Mouse (Mus musculus) liver, embryonic 11.5 days (tissue): Measurements from ENCODE around the gene Pgk1. TPM values are rescaled to one million over a fixed set of nuclear protein-coding genes. Genes with fewer than 3 reads are reported as not detected.

Source experiments
- ATAC-seq: fragments of 200-750 bp; cut with Nextera tagmentation; replicated peaks from 2 replicates; pipeline ENCODE4 v1.8.0; 2017; ENCODE audit warnings: moderate number of reproducible peaks, mild to moderate bottlenecking, moderate TSS enrichment, moderate library complexity; ENCODE audit not compliant: low FRiP score
- DNase-seq: peaks from one replicate; pipeline ENCODE4 v3.0.0-alpha.2; 2017; ENCODE audit warnings: low spot score
- H3K27ac ChIP-seq: fragments of 300-500 bp; sonication (generic); 2 replicates; pipeline ENCODE4 v1.5.1; 2014; ENCODE audit warnings: mild to moderate bottlenecking, low read depth, low read length, control low read depth
- H3K27me3 ChIP-seq: fragments of 300-500 bp; sonication (generic); replicated peaks from 2 replicates; pipeline ENCODE4 v1.6.1; 2014; ENCODE audit warnings: low read length, mixed read lengths; ENCODE audit not compliant: control insufficient read depth, insufficient read depth
- H3K36me3 ChIP-seq: fragments of 300-500 bp; sonication (generic); 2 replicates; pipeline ENCODE4 v1.6.1; 2014; ENCODE audit warnings: mild to moderate bottlenecking, low read length, moderate library complexity, mixed read lengths; ENCODE audit not compliant: control insufficient read depth, insufficient read depth
- H3K4me1 ChIP-seq: fragments of 300-500 bp; sonication (generic); replicated peaks from 2 replicates; pipeline ENCODE4 v1.6.1; 2014; ENCODE audit warnings: low read length, mixed read lengths; ENCODE audit not compliant: control insufficient read depth, insufficient read depth
- H3K4me2 ChIP-seq: fragments of 300-500 bp; sonication (generic); 2 replicates; pipeline ENCODE4 v1.6.1; 2014; ENCODE audit warnings: mild to moderate bottlenecking, control low read depth, moderate library complexity
- H3K4me3 ChIP-seq: fragments of 300-500 bp; sonication (generic); 2 replicates; pipeline ENCODE4 v1.5.1; 2014; ENCODE audit warnings: low read depth, low read length, control low read depth
- H3K9ac ChIP-seq: fragments of 300-500 bp; sonication (generic); 2 replicates; pipeline ENCODE4 v1.6.1; 2014; ENCODE audit warnings: low read depth, low read length, control low read depth
- H3K9me3 ChIP-seq: fragments of 300-500 bp; sonication (generic); 2 replicates; pipeline ENCODE4 v1.6.1; 2016; ENCODE audit warnings: low read length, inconsistent platforms, mixed read lengths; ENCODE audit not compliant: control insufficient read depth
- WGBS: fragments of 180-500 bp; shearing (Covaris S2); extraction: QIAGEN DNeasy Blood & Tissue Kit; methylation state at CpG from one replicate; pipeline ENCODE4 v1.1.7; 2014; 5-methylcytosine and 5-hydroxymethylcytosine counted together
- polyA plus RNA-seq: library from polyadenylated mRNA; unstranded; fragments of >200 nt; fragmentation: Nextera tagmentation; extraction: Ambion mirVana; gene quantifications from 2 replicates; pipeline ENCODE4 v1.2.1, GENCODE M21; 2014

Pgk1 gene
- 586 and 640 TPM in 2 replicates for polyA plus RNA-seq

GRCm38 (mm10) chrX:106186713-106187649, at the start of gene Pgk1:
Pgk1 (plus strand) TSS chrX:106187100.
- WGBS, result 12% methylated on average over 54 of the region's 55 CpGs
- peak; percentile 96 for ATAC-seq
- H3K4me3 ChIP-seq, result peak within 1 kb of the TSS; percentile 61
- no peaks in the 10 kb centered on the region; the same call in 1 of the 2 replicates for H3K36me3 ChIP-seq
- peaks cover 3% of the 10 kb centered on the region for H3K27me3 ChIP-seq
- H3K9me3 ChIP-seq, result no peaks in the 10 kb centered on the region
- H3K4me2 ChIP-seq, result peak within 1 kb of the TSS; percentile 68
- H3K4me1 ChIP-seq, result peaks cover 3% of the 10 kb centered on the region; the same call in 1 of the 2 replicates
- peak within 1 kb of the TSS; percentile 76 for H3K9ac ChIP-seq
- H3K27ac ChIP-seq, result peak within 1 kb of the TSS; percentile 73
- DNase-seq, result peak; percentile 91

GRCm38 (mm10) chrX:106139309-106140070, 47.4 kb upstream of the Pgk1 start:
- H3K9ac ChIP-seq, result no peak overlapping the region
- no peaks in the 10 kb centered on the region for H3K36me3 ChIP-seq
- no peak overlapping the region for H3K4me3 ChIP-seq
- no peak overlapping the region for H3K4me2 ChIP-seq
- no peaks in the 10 kb centered on the region for H3K9me3 ChIP-seq
- no peaks in the 10 kb centered on the region for H3K27me3 ChIP-seq
- H3K4me1 ChIP-seq, result no peaks in the 10 kb centered on the region
- WGBS, result 72% methylated on average over 13 of the region's 13 CpGs
- ATAC-seq (no peak), DNase-seq (no peak)
- no peak overlapping the region for H3K27ac ChIP-seq

- no peak for DNase-seq
- ATAC-seq, result no peak
- 58% methylated on average over 6 of the region's 6 CpGs for WGBS
- Histone ChIP-seq H3K27ac (no peak within 1 kb of the TSS), H3K9ac (no peak within 1 kb of the TSS), H3K9me3 (no peaks in the 10 kb centered on the region), H3K36me3 (no peaks in the 10 kb centered on the region), H3K27me3 (no peaks in the 10 kb centered on the region), H3K4me2 (no peak within 1 kb of the TSS), H3K4me1 (no peaks in the 10 kb centered on the region), H3K4me3 (no peak within 1 kb of the TSS)
These were observed 44.0 kb upstream of the Pgk1 start, which contains the start of gene Tlr13 for GRCm38 (mm10) chrX:106142936-106143335. Tlr13 (plus strand) TSS chrX:106143204.

DNA sequence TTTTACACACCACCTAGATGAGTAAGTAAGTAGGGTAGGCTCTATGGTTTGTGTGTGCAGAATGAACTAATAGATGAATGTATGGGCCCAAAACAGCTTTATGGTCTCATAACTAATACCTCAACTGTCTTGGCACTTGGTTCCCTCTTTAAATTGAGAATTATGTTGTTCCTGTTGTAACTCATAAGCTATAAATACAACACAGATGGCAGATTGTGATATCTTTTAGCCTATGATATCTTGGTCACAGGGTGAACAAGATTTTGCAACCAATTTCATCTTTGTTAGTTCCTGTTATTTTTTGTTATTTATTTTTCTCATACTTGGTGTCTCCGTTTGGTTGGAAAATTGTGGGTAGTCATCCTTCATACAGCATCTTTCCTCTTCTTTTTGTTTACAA, 38.7 kb upstream of the Pgk1 start:
- no peaks in the 10 kb centered on the region for H3K4me1 ChIP-seq
- DNase-seq (no peak), ATAC-seq (no peak)
- H3K36me3 ChIP-seq, result no peaks in the 10 kb centered on the region
- H3K27ac ChIP-seq, result no peak overlapping the region
- no peak overlapping the region for H3K9ac ChIP-seq
- H3K9me3 ChIP-seq, result no peaks in the 10 kb centered on the region
- no peak overlapping the region for H3K4me3 ChIP-seq
- H3K4me2 ChIP-seq, result no peak overlapping the region
- WGBS, result 86% methylated on average over 1 of the region's 1 CpGs
- H3K27me3 ChIP-seq, result no peaks in the 10 kb centered on the region

DNA sequence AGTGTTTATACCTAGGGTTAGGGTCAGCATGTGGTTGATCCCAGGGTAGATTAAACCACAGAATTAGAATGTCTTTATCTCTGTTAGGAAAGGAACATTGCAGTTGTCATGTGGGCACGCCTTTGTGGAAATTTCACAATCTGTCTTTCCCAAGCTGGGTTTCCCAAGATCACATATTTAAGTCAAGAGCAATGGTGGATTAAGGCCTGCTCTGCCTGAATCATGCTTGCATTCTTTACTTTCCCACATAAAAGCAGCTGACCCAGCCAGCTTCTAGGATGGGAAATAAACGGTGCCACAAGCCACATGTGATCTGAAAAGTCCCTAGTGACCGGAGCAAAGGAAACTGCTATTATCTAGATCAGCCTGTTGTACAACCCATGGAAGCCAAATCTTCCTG, 37.4 kb upstream of the Pgk1 start:
- Histone ChIP-seq H3K9ac (no peak overlapping the region), H3K4me1 (no peaks in the 10 kb centered on the region), H3K4me3 (no peak overlapping the region), H3K9me3 (no peaks in the 10 kb centered on the region), H3K36me3 (no peaks in the 10 kb centered on the region), H3K4me2 (no peak overlapping the region), H3K27me3 (no peaks in the 10 kb centered on the region), H3K27ac (no peak overlapping the region)
- 77% methylated on average over 3 of the region's 3 CpGs for WGBS
- DNase-seq (no peak), ATAC-seq (no peak)

GRCm38 (mm10) chrX:106154180-106154586, 32.7 kb upstream of the Pgk1 start:
- H3K4me3 ChIP-seq, result no peak overlapping the region
- no peaks in the 10 kb centered on the region; the same call in 1 of the 2 replicates for H3K27me3 ChIP-seq
- H3K27ac ChIP-seq, result no peak overlapping the region
- H3K9me3 ChIP-seq, result no peaks in the 10 kb centered on the region
- ATAC-seq (peak; percentile 94), DNase-seq (peak; percentile 31)
- H3K4me1 ChIP-seq, result no peaks in the 10 kb centered on the region
- no peak overlapping the region for H3K9ac ChIP-seq
- no peaks in the 10 kb centered on the region for H3K36me3 ChIP-seq
- H3K4me2 ChIP-seq, result no peak overlapping the region

- no peaks in the 10 kb centered on the region for H3K36me3 ChIP-seq
- ATAC-seq, result no peak
- 53% methylated on average over 4 of the region's 4 CpGs for WGBS
- no peak overlapping the region for H3K4me3 ChIP-seq
- no peak overlapping the region for H3K4me2 ChIP-seq
- H3K27me3 ChIP-seq, result no peaks in the 10 kb centered on the region; the same call in 1 of the 2 replicates
- DNase-seq, result no peak
- H3K9me3 ChIP-seq, result no peaks in the 10 kb centered on the region
- no peaks in the 10 kb centered on the region for H3K4me1 ChIP-seq
- H3K9ac ChIP-seq, result no peak overlapping the region
- H3K27ac ChIP-seq, result no peak overlapping the region
These were observed 31.0 kb upstream of the Pgk1 start for GRCm38 (mm10) chrX:106155892-106156291.

DNA sequence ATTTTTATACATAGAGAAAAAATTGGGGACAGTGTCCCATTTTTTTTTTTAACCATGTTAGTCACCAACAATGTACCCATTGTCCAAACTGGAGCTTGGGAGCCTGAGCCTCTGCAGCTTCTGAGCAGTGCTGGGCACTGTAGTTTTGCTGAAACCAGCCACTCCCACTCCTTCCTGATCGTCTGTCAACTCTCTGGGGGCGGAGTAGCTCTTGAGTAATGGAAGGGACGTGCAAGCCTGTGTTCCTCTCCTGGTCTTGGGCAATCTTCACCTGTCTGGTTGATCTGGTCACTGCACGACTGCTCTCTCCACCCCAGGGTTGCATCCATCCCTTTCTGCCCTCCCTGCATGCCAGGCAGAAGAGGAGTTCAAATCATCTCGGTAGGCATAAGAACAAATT, 22.9 kb upstream of the Pgk1 start:
- no peak overlapping the region for H3K27ac ChIP-seq
- H3K36me3 ChIP-seq, result no peaks in the 10 kb centered on the region
- no peak overlapping the region for H3K4me2 ChIP-seq
- DNase-seq, result no peak
- H3K27me3 ChIP-seq, result no peaks in the 10 kb centered on the region; the same call in 1 of the 2 replicates
- H3K9ac ChIP-seq, result no peak overlapping the region
- H3K4me1 ChIP-seq, result no peaks in the 10 kb centered on the region
- no peaks in the 10 kb centered on the region for H3K9me3 ChIP-seq
- WGBS, result 39% methylated on average over 5 of the region's 5 CpGs
- H3K4me3 ChIP-seq, result no peak overlapping the region
- ATAC-seq, result peak; percentile 68; the same call in 1 of the 2 replicates
